Mouse (Mus musculus) limb, embryonic 12.5 days (tissue): ENCODE measurements around the gene Gm21985. TPM values are rescaled to one million over a fixed set of nuclear protein-coding genes. Genes with fewer than 3 reads are reported as not detected.
A peak's percentile ranks its signal among the peaks of the same experiment; 100 is the strongest.

ENCODE experiments used
- ATAC-seq: fragments of 200-750 bp; cut with Nextera tagmentation; 2 replicates; pipeline ENCODE4 v1.8.0; 2017; ENCODE audit warnings: low read depth, moderate TSS enrichment; ENCODE audit not compliant: insufficient number of reproducible peaks, insufficient read depth, low FRiP score, low TSS enrichment
- H3K27ac ChIP-seq: fragments of 300-500 bp; sonication (generic); 2 replicates; pipeline ENCODE4 v1.5.1; 2016; ENCODE audit warnings: mild to moderate bottlenecking, moderate library complexity
- H3K27me3 ChIP-seq: fragments of 300-500 bp; sonication (generic); 2 replicates; pipeline ENCODE4 v1.6.1; 2016; ENCODE audit warnings: mild to moderate bottlenecking, moderate library complexity
- H3K36me3 ChIP-seq: fragments of 300-500 bp; sonication (generic); 2 replicates; pipeline ENCODE4 v1.6.1; 2016; ENCODE audit warnings: mild to moderate bottlenecking, moderate library complexity
- H3K4me1 ChIP-seq: fragments of 300-500 bp; sonication (generic); replicated peaks from 2 replicates; pipeline ENCODE4 v1.6.1; 2016
- H3K4me2 ChIP-seq: fragments of 300-500 bp; sonication (generic); 2 replicates; pipeline ENCODE4 v1.6.1; 2016; ENCODE audit warnings: mild to moderate bottlenecking, moderate library complexity
- H3K4me3 ChIP-seq: fragments of 300-500 bp; sonication (generic); replicated peaks from 2 replicates; pipeline ENCODE4 v1.5.1; 2016; ENCODE audit warnings: mild to moderate bottlenecking
- H3K9ac ChIP-seq: fragments of 300-500 bp; sonication (generic); replicated peaks from 2 replicates; pipeline ENCODE4 v1.6.1; 2016; ENCODE audit warnings: mild to moderate bottlenecking, moderate library complexity
- H3K9me3 ChIP-seq: fragments of 300-500 bp; sonication (generic); 2 replicates; pipeline ENCODE4 v1.6.1; 2016; ENCODE audit warnings: mild to moderate bottlenecking, moderate library complexity
- WGBS: fragments of 180-500 bp; shearing (Covaris S2); methylation state at CpG from one replicate; pipeline ENCODE4 v1.1.7; 2016; 5-methylcytosine and 5-hydroxymethylcytosine counted together
- polyA plus RNA-seq: library from polyadenylated mRNA; unstranded; fragments of >200 nt; fragmentation: Nextera tagmentation; extraction: Ambion mirVana; gene quantifications from 2 replicates; pipeline ENCODE4 v1.2.1, GENCODE M21; 2016

Gm21985 gene
- polyA plus RNA-seq, 1 experiment from 2014 or later, result not detected

DNA sequence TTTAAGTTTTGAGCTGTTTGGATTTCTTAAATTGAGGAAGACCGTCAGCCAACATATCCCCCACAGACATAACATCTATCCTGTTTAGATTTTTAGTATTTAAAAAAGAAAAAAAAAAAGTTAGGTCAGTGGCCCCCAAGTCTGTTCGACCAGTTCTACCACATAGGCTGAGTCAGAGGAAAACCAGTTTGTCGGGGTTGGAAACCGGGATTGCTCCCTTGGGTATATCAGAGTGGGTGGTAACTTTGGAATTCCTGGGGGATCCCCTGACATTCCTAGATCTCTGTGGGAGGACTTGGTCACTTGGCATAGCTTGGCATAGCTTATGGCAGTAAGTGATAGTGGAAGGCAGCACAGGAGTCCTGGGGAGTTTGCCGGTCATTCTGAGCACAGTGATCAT is 20.8 kb upstream of the Gm21985 start:
- no peak for ATAC-seq
- no peaks in the 10 kb centered on the region for H3K27me3 ChIP-seq

DNA sequence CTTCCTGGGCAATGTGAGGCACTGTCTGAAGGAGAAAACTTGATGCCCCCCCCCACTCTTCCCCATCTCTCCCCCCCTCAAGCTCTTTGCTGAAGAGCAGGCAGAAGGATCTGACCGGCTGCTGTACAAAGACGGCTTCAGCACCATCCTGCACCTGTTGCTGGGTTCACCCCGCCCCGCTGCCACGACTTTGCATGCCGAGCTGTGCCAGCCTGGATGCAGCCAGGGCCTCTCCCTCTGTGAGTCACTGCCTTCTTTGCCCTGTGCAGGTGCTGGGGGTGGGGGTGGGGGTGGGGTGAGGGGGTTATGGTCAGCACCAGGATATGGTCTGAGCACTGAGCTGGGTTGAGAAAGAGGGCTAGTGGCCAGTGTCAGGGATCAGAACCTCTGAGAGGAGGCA is 19.9 kb upstream of the Gm21985 start:
- H3K4me3 ChIP-seq, result no peak overlapping the region
- H3K27me3 ChIP-seq, result no peaks in the 10 kb centered on the region
- no peak overlapping the region for H3K9ac ChIP-seq
- H3K36me3 ChIP-seq, result peaks cover 23% of the 10 kb centered on the region
- H3K4me1 ChIP-seq, result peaks cover 5% of the 10 kb centered on the region; the same call in 1 of the 2 replicates
- no peak for ATAC-seq
- no peak overlapping the region for H3K4me2 ChIP-seq
- no peak overlapping the region for H3K27ac ChIP-seq
- WGBS, result 91% methylated on average over 6 of the region's 6 CpGs
- H3K9me3 ChIP-seq, result no peaks in the 10 kb centered on the region

More for the DNA sequence above, 20.8 kb upstream of the Gm21985 start:
- Histone ChIP-seq H3K4me1 (peaks cover 12% of the 10 kb centered on the region), H3K4me2 (no peak overlapping the region), H3K9ac (no peak overlapping the region), H3K27ac (no peak overlapping the region), H3K4me3 (no peak overlapping the region), H3K9me3 (no peaks in the 10 kb centered on the region), H3K36me3 (peaks cover 23% of the 10 kb centered on the region)
- 81% methylated on average over 5 of the region's 5 CpGs for WGBS

GRCm38 (mm10) chr2:112247323-112247722 is 18.8 kb upstream of the Gm21985 start:
- H3K4me2 ChIP-seq, result no peak overlapping the region
- H3K9me3 ChIP-seq, result no peaks in the 10 kb centered on the region
- no peak overlapping the region for H3K9ac ChIP-seq
- H3K4me1 ChIP-seq, result no peaks in the 10 kb centered on the region
- H3K27me3 ChIP-seq, result no peaks in the 10 kb centered on the region
- no peak for ATAC-seq
- H3K27ac ChIP-seq, result no peak overlapping the region
- H3K36me3 ChIP-seq, result peaks cover 23% of the 10 kb centered on the region
- H3K4me3 ChIP-seq, result no peak overlapping the region
- WGBS, result 82% methylated on average over 10 of the region's 10 CpGs

DNA sequence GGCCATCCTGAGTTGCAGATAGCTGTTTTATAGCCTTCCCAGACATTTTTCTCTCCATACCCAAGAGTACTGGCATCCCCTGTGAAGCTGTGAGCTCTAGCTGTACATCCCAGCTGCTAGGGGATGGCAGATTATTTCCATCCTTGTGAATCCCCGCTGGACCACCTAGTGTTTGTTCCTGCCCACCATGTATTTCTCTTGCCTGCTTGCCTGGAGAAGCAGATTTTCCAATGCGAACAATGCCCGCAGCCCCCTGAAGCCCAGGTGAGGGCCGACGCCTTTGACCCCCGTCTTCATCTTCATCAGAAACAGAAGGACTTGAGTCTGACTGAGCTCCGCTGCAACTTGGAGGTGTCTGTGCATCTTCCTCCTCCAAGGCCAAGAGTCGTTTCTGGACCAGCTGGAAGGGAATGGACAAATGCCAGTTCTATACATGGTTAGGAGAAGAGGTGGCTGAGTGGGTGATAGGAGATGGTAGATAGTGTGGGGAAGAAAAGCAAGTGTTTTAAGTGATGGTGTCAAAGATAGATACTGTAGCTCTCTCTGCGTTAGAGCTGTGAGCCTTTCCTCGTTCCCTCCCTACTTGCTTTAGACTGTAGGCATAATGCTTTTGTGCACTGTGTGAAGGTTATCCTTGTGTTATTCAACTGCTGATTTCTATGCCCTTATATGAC is 16.2 kb upstream of the Gm21985 start:
- Histone ChIP-seq H3K36me3 (peaks cover 14% of the 10 kb centered on the region), H3K4me2 (no peak overlapping the region), H3K9me3 (no peaks in the 10 kb centered on the region), H3K9ac (no peak overlapping the region), H3K4me3 (no peak overlapping the region), H3K27ac (no peak overlapping the region), H3K4me1 (no peaks in the 10 kb centered on the region), H3K27me3 (no peaks in the 10 kb centered on the region)
- ATAC-seq, result no peak
- WGBS, result 90% methylated on average over 10 of the region's 10 CpGs

- Histone ChIP-seq H3K9ac (no peak overlapping the region), H3K4me2 (no peak overlapping the region), H3K27me3 (no peaks in the 10 kb centered on the region), H3K4me1 (no peaks in the 10 kb centered on the region), H3K27ac (no peak overlapping the region), H3K9me3 (no peaks in the 10 kb centered on the region), H3K4me3 (no peak overlapping the region), H3K36me3 (no peaks in the 10 kb centered on the region)
- 68% methylated on average over 7 of the region's 7 CpGs for WGBS
- no peak for ATAC-seq
These were observed 11.2 kb upstream of the Gm21985 start for GRCm38 (mm10) chr2:112254675-112255515.

GRCm38 (mm10) chr2:112259241-112259962 is 6.7 kb upstream of the Gm21985 start, which contains the start of gene Nutm1:
TSS of gene Nutm1 (minus strand) at chr2:112259291.
- no peaks in the 10 kb centered on the region for H3K36me3 ChIP-seq
- H3K9ac ChIP-seq, result no peak within 1 kb of the TSS
- H3K27ac ChIP-seq, result no peak within 1 kb of the TSS
- no peaks in the 10 kb centered on the region for H3K9me3 ChIP-seq
- peaks cover 9% of the 10 kb centered on the region for H3K4me1 ChIP-seq
- no peaks in the 10 kb centered on the region for H3K27me3 ChIP-seq
- WGBS, result 78% methylated on average over 10 of the region's 10 CpGs
- H3K4me2 ChIP-seq, result no peak within 1 kb of the TSS
- ATAC-seq, result no peak
- no peak within 1 kb of the TSS for H3K4me3 ChIP-seq

- H3K27ac ChIP-seq, result peak within 1 kb of the TSS; percentile 62; the same call in 1 of the 2 replicates
- peak within 1 kb of the TSS; percentile 57 for H3K4me3 ChIP-seq
- no peaks in the 10 kb centered on the region for H3K36me3 ChIP-seq
- H3K4me1 ChIP-seq, result peaks cover 19% of the 10 kb centered on the region
- peak within 1 kb of the TSS; percentile 60 for H3K4me2 ChIP-seq
- peak; percentile 46; the same call in 1 of the 2 replicates for ATAC-seq
- WGBS, result under 1% methylated on average over 36 of the region's 36 CpGs
- peak within 1 kb of the TSS; percentile 55 for H3K9ac ChIP-seq
- H3K27me3 ChIP-seq, result no peaks in the 10 kb centered on the region
- no peaks in the 10 kb centered on the region for H3K9me3 ChIP-seq
These were observed 4.1 kb upstream of the Gm21985 start, which contains the start of gene Nop10 for GRCm38 (mm10) chr2:112261748-112262653. TSS of gene Nop10 (plus strand) at chr2:112261926.

GRCm38 (mm10) chr2:112262779-112263295 is 3.3 kb upstream of the Gm21985 start:
- Histone ChIP-seq H3K4me1 (peaks cover 20% of the 10 kb centered on the region), H3K9ac (0 out of 2 replicates have a peak overlapping the region, but pooled peaks have one; percentile 55), H3K4me3 (peak overlapping the region; percentile 57), H3K27ac (no peak overlapping the region), H3K9me3 (no peaks in the 10 kb centered on the region), H3K4me2 (peak overlapping the region; percentile 60), H3K27me3 (no peaks in the 10 kb centered on the region), H3K36me3 (no peaks in the 10 kb centered on the region)
- WGBS, result 40% methylated on average over 4 of the region's 4 CpGs
- no peak for ATAC-seq

DNA sequence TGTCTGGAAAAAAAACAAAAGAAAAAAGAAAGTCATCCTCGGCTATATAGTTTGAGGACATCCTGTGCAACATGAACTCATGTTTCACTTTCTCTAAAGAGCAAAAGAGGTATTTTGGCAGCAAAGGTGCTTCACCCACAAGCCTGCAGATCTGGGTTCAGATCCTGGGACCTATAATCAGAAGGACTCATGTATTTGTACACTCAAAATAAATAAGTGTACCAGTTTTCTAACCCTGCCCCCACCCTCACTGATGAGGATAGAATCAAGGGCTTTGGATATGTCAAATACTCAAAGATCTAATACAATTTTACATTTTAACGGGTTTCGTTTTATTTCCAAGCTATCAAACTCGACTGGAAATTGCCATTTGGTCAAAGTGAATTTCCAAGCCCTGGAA is 1.8 kb upstream of the Gm21985 start:
- Histone ChIP-seq H3K4me1 (peaks cover 20% of the 10 kb centered on the region), H3K9ac (no peak overlapping the region), H3K4me3 (no peak overlapping the region), H3K27ac (no peak overlapping the region), H3K36me3 (no peaks in the 10 kb centered on the region), H3K27me3 (no peaks in the 10 kb centered on the region), H3K4me2 (no peak overlapping the region), H3K9me3 (no peaks in the 10 kb centered on the region)
- WGBS, result 77% methylated on average over 4 of the region's 4 CpGs
- ATAC-seq, result no peak
